Mouse (Mus musculus) adipocyte (in vitro differentiated cells): ENCODE measurements at regions not wholly inside any gene's neighbourhood (a gene's known extent, or its start where the extent isn't known, plus 50 kb on each side); places are given as distances from the start of the nearest gene placed in this dataset.
A peak's percentile ranks its signal among the peaks of the same experiment; 100 is the strongest.

ENCODE experiments used
- DNase-seq: peaks from one replicate; pipeline ENCODE4 v3.0.0-alpha.2; 2016; ENCODE audit warnings: low spot score

- DNase-seq, result no peak
Measured at GRCm38 (mm10) chr7:95460889-95461288, 710.2 kb upstream of the Tenm4 start.

GRCm38 (mm10) chr7:95465506-95465905, 705.5 kb upstream of the Tenm4 start:
- DNase-seq, result no peak

- DNase-seq, result no peak
Measured at GRCm38 (mm10) chr7:95467028-95467427, 704.0 kb upstream of the Tenm4 start.

GRCm38 (mm10) chr7:95473892-95474291, 697.2 kb upstream of the Tenm4 start:
- no peak for DNase-seq

- no peak for DNase-seq
Measured at GRCm38 (mm10) chr7:95480121-95480726, 690.8 kb upstream of the Tenm4 start.

- DNase-seq, result peak; percentile 62
Measured at GRCm38 (mm10) chr7:95489666-95490065, 681.4 kb upstream of the Tenm4 start.

- DNase-seq, result no peak
Measured at GRCm38 (mm10) chr7:95494793-95495192, 676.3 kb upstream of the Tenm4 start.

GRCm38 (mm10) chr7:95502959-95503358, 668.1 kb upstream of the Tenm4 start:
- no peak for DNase-seq

- DNase-seq, result no peak
Measured at GRCm38 (mm10) chr7:95547256-95547655, 623.8 kb upstream of the Tenm4 start.

GRCm38 (mm10) chr7:95550099-95550498, 620.9 kb upstream of the Tenm4 start:
- DNase-seq, result no peak

GRCm38 (mm10) chr7:95551798-95552387, 619.2 kb upstream of the Tenm4 start:
- DNase-seq, result no peak

- DNase-seq, result no peak
Measured at GRCm38 (mm10) chr7:95558589-95558988, 612.5 kb upstream of the Tenm4 start.

- no peak for DNase-seq
Measured at GRCm38 (mm10) chr7:95578633-95579032, 592.4 kb upstream of the Tenm4 start.

GRCm38 (mm10) chr7:95581325-95581724, 589.7 kb upstream of the Tenm4 start:
- DNase-seq, result no peak

GRCm38 (mm10) chr7:95598339-95598738, 572.7 kb upstream of the Tenm4 start:
- DNase-seq, result no peak

- no peak for DNase-seq
Measured at GRCm38 (mm10) chr7:95613736-95614135, 557.3 kb upstream of the Tenm4 start.

GRCm38 (mm10) chr7:95617370-95617769, 553.7 kb upstream of the Tenm4 start:
- DNase-seq, result peak; percentile 15

GRCm38 (mm10) chr7:95618170-95618569, 552.9 kb upstream of the Tenm4 start:
- no peak for DNase-seq

- DNase-seq, result no peak
Measured at GRCm38 (mm10) chr7:95620079-95620478, 551.0 kb upstream of the Tenm4 start.

GRCm38 (mm10) chr7:95640683-95641082, 530.4 kb upstream of the Tenm4 start:
- DNase-seq, result no peak

- DNase-seq, result no peak
Measured at GRCm38 (mm10) chr7:95674319-95674718, 496.7 kb upstream of the Tenm4 start.

- DNase-seq, result no peak
Measured at GRCm38 (mm10) chr7:95682521-95682920, 488.5 kb upstream of the Tenm4 start.

GRCm38 (mm10) chr7:95687733-95688132, 483.3 kb upstream of the Tenm4 start:
- no peak for DNase-seq
